Mouse (Mus musculus): ENCODE measurements around the gene Lmtk3. TPM values are rescaled to one million over a fixed set of nuclear protein-coding genes. Genes with fewer than 3 reads are reported as not detected.

Lmtk3 gene
- polyA plus RNA-seq, 1 experiment from 2014 or later = 32.3 TPM

GRCm38 (mm10) chr7:45748110-45748509 is 35.4 kb upstream of the Lmtk3 start:
- Histone ChIP-seq H3K9me3 (ENCODE audit: control insufficient read depth, low read length) (no peaks in the 10 kb centered on the region), H3K27ac (ENCODE audit: low read depth, low read length) (no peak overlapping the region), H3K4me3 (ENCODE audit: low read depth, low read length) (no peak overlapping the region), H3K4me2 (ENCODE audit: low read depth, low read length) (no peak overlapping the region), H3K4me1 (ENCODE audit: control insufficient read depth, insufficient read depth, low read length) (no peaks in the 10 kb centered on the region), H3K27me3 (ENCODE audit: control insufficient read depth, insufficient read depth, low read length) (no peaks in the 10 kb centered on the region), H3K9ac (replicated peaks; ENCODE audit: low read depth, low read length) (no peak overlapping the region), H3K36me3 (ENCODE audit: control insufficient read depth, insufficient read depth, low read length) (no peaks in the 10 kb centered on the region)
- no peak for ATAC-seq (ENCODE audit: low read depth)
- WGBS = 89% methylated on average over 7 of the region's 7 CpGs

- Histone ChIP-seq H3K9ac (replicated peaks; ENCODE audit: low read depth, low read length) (no peak overlapping the region), H3K9me3 (ENCODE audit: control insufficient read depth, low read length) (no peaks in the 10 kb centered on the region), H3K27ac (ENCODE audit: low read depth, low read length) (no peak overlapping the region), H3K4me1 (ENCODE audit: control insufficient read depth, insufficient read depth, low read length) (no peaks in the 10 kb centered on the region), H3K4me3 (ENCODE audit: low read depth, low read length) (no peak overlapping the region), H3K27me3 (ENCODE audit: control insufficient read depth, insufficient read depth, low read length) (no peaks in the 10 kb centered on the region), H3K4me2 (ENCODE audit: low read depth, low read length) (no peak overlapping the region), H3K36me3 (ENCODE audit: control insufficient read depth, insufficient read depth, low read length) (no peaks in the 10 kb centered on the region)
- no peak for ATAC-seq (ENCODE audit: low read depth)
- 38% methylated on average over 10 of the region's 10 CpGs for WGBS
Measured at GRCm38 (mm10) chr7:45749401-45749800, 34.1 kb upstream of the Lmtk3 start.

- 82% methylated on average over 9 of the region's 9 CpGs for WGBS
- Histone ChIP-seq H3K4me2 (ENCODE audit: low read depth, low read length) (no peak overlapping the region), H3K9me3 (ENCODE audit: control insufficient read depth, low read length) (no peaks in the 10 kb centered on the region), H3K4me3 (ENCODE audit: low read depth, low read length) (no peak overlapping the region), H3K27me3 (ENCODE audit: control insufficient read depth, insufficient read depth, low read length) (no peaks in the 10 kb centered on the region), H3K4me1 (ENCODE audit: control insufficient read depth, insufficient read depth, low read length) (no peaks in the 10 kb centered on the region), H3K9ac (replicated peaks; ENCODE audit: low read depth, low read length) (no peak overlapping the region), H3K27ac (ENCODE audit: low read depth, low read length) (no peak overlapping the region), H3K36me3 (ENCODE audit: control insufficient read depth, insufficient read depth, low read length) (no peaks in the 10 kb centered on the region)
- no peak for ATAC-seq (ENCODE audit: low read depth)
Measured at GRCm38 (mm10) chr7:45750162-45750561, 33.4 kb upstream of the Lmtk3 start.

GRCm38 (mm10) chr7:45755703-45756102 is 27.8 kb upstream of the Lmtk3 start:
- ATAC-seq (ENCODE audit: low read depth) = no peak
- Histone ChIP-seq H3K4me1 (ENCODE audit: control insufficient read depth, insufficient read depth, low read length) (no peaks in the 10 kb centered on the region), H3K9me3 (ENCODE audit: control insufficient read depth, low read length) (no peaks in the 10 kb centered on the region), H3K27me3 (ENCODE audit: control insufficient read depth, insufficient read depth, low read length) (0 out of 2 replicates have a peak, but pooled peaks cover 4% of the 10 kb centered on the region), H3K27ac (ENCODE audit: low read depth, low read length) (no peak overlapping the region), H3K4me3 (ENCODE audit: low read depth, low read length) (no peak overlapping the region), H3K4me2 (ENCODE audit: low read depth, low read length) (no peak overlapping the region), H3K36me3 (ENCODE audit: control insufficient read depth, insufficient read depth, low read length) (no peaks in the 10 kb centered on the region), H3K9ac (replicated peaks; ENCODE audit: low read depth, low read length) (no peak overlapping the region)
- WGBS = 53% methylated on average over 6 of the region's 6 CpGs

- WGBS = 6% methylated on average over 20 of the region's 27 CpGs
- Histone ChIP-seq H3K4me2 (ENCODE audit: low read depth, low read length) (no peak overlapping the region), H3K36me3 (ENCODE audit: control insufficient read depth, insufficient read depth, low read length) (no peaks in the 10 kb centered on the region), H3K27me3 (ENCODE audit: control insufficient read depth, insufficient read depth, low read length) (0 out of 2 replicates have a peak, but pooled peaks cover 4% of the 10 kb centered on the region), H3K27ac (ENCODE audit: low read depth, low read length) (no peak overlapping the region), H3K9ac (replicated peaks; ENCODE audit: low read depth, low read length) (no peak overlapping the region), H3K4me1 (ENCODE audit: control insufficient read depth, insufficient read depth, low read length) (no peaks in the 10 kb centered on the region), H3K4me3 (ENCODE audit: low read depth, low read length) (no peak overlapping the region), H3K9me3 (ENCODE audit: control insufficient read depth, low read length) (no peaks in the 10 kb centered on the region)
- ATAC-seq (ENCODE audit: low read depth) = no peak
Measured at GRCm38 (mm10) chr7:45759400-45759799, 24.1 kb upstream of the Lmtk3 start.

GRCm38 (mm10) chr7:45760151-45760550 is 23.4 kb upstream of the Lmtk3 start:
- Histone ChIP-seq H3K27me3 (ENCODE audit: control insufficient read depth, insufficient read depth, low read length) (0 out of 2 replicates have a peak, but pooled peaks cover 4% of the 10 kb centered on the region), H3K4me2 (ENCODE audit: low read depth, low read length) (no peak overlapping the region), H3K27ac (ENCODE audit: low read depth, low read length) (no peak overlapping the region), H3K4me3 (ENCODE audit: low read depth, low read length) (no peak overlapping the region), H3K9me3 (ENCODE audit: control insufficient read depth, low read length) (no peaks in the 10 kb centered on the region), H3K9ac (replicated peaks; ENCODE audit: low read depth, low read length) (no peak overlapping the region), H3K4me1 (ENCODE audit: control insufficient read depth, insufficient read depth, low read length) (no peaks in the 10 kb centered on the region), H3K36me3 (ENCODE audit: control insufficient read depth, insufficient read depth, low read length) (no peaks in the 10 kb centered on the region)
- 70% methylated on average over 5 of the region's 5 CpGs for WGBS
- no peak for ATAC-seq (ENCODE audit: low read depth)

- ATAC-seq (ENCODE audit: low read depth) = no peak
- Histone ChIP-seq H3K4me1 (ENCODE audit: control insufficient read depth, insufficient read depth, low read length) (no peaks in the 10 kb centered on the region), H3K27me3 (ENCODE audit: control insufficient read depth, insufficient read depth, low read length) (no peaks in the 10 kb centered on the region), H3K27ac (ENCODE audit: low read depth, low read length) (no peak overlapping the region), H3K9me3 (ENCODE audit: control insufficient read depth, low read length) (no peaks in the 10 kb centered on the region), H3K9ac (replicated peaks; ENCODE audit: low read depth, low read length) (no peak overlapping the region), H3K4me2 (ENCODE audit: low read depth, low read length) (no peak overlapping the region), H3K4me3 (ENCODE audit: low read depth, low read length) (no peak overlapping the region), H3K36me3 (ENCODE audit: control insufficient read depth, insufficient read depth, low read length) (no peaks in the 10 kb centered on the region)
- 70% methylated on average over 8 of the region's 8 CpGs for WGBS
Measured at GRCm38 (mm10) chr7:45765995-45766394, 17.5 kb upstream of the Lmtk3 start.

GRCm38 (mm10) chr7:45766764-45767163 is 16.8 kb upstream of the Lmtk3 start:
- ATAC-seq (ENCODE audit: low read depth) = no peak
- Histone ChIP-seq H3K4me3 (ENCODE audit: low read depth, low read length) (no peak overlapping the region), H3K9ac (replicated peaks; ENCODE audit: low read depth, low read length) (no peak overlapping the region), H3K9me3 (ENCODE audit: control insufficient read depth, low read length) (no peaks in the 10 kb centered on the region), H3K27ac (ENCODE audit: low read depth, low read length) (no peak overlapping the region), H3K36me3 (ENCODE audit: control insufficient read depth, insufficient read depth, low read length) (no peaks in the 10 kb centered on the region), H3K4me1 (ENCODE audit: control insufficient read depth, insufficient read depth, low read length) (no peaks in the 10 kb centered on the region), H3K27me3 (ENCODE audit: control insufficient read depth, insufficient read depth, low read length) (no peaks in the 10 kb centered on the region), H3K4me2 (ENCODE audit: low read depth, low read length) (no peak overlapping the region)
- WGBS = 43% methylated on average over 7 of the region's 8 CpGs

- no peak overlapping the region for H3K4me3 ChIP-seq (ENCODE audit: low read depth, low read length)
- H3K4me1 ChIP-seq (ENCODE audit: control insufficient read depth, insufficient read depth, low read length) = no peaks in the 10 kb centered on the region
- no peak for ATAC-seq (ENCODE audit: low read depth)
- H3K27ac ChIP-seq (ENCODE audit: low read depth, low read length) = no peak overlapping the region
- no peaks in the 10 kb centered on the region for H3K9me3 ChIP-seq (ENCODE audit: control insufficient read depth, low read length)
- no peaks in the 10 kb centered on the region for H3K36me3 ChIP-seq (ENCODE audit: control insufficient read depth, insufficient read depth, low read length)
- WGBS = 95% methylated on average over 6 of the region's 6 CpGs
- H3K9ac ChIP-seq (replicated peaks; ENCODE audit: low read depth, low read length) = no peak overlapping the region
- no peaks in the 10 kb centered on the region for H3K27me3 ChIP-seq (ENCODE audit: control insufficient read depth, insufficient read depth, low read length)
- no peak overlapping the region for H3K4me2 ChIP-seq (ENCODE audit: low read depth, low read length)
Measured at GRCm38 (mm10) chr7:45767500-45767899, 16.0 kb upstream of the Lmtk3 start.
